Mouse (Mus musculus) heart, postnatal 0 days (tissue): ENCODE measurements at regions not wholly inside any gene's neighbourhood (a gene's known extent, or its start where the extent isn't known, plus 50 kb on each side); places are given as distances from the start of the nearest gene placed in this dataset.

Source experiments
- CTCF ChIP-seq: IDR thresholded peaks from 2 replicates; pipeline ENCODE4 v1.5.1; 2016; ENCODE audit warnings: antibody characterized with exemption, control low read depth, low read depth
- EP300 ChIP-seq: IDR thresholded peaks from 2 replicates; pipeline ENCODE4 v1.6.1; 2016; ENCODE audit warnings: antibody characterized with exemption, low read depth

DNA sequence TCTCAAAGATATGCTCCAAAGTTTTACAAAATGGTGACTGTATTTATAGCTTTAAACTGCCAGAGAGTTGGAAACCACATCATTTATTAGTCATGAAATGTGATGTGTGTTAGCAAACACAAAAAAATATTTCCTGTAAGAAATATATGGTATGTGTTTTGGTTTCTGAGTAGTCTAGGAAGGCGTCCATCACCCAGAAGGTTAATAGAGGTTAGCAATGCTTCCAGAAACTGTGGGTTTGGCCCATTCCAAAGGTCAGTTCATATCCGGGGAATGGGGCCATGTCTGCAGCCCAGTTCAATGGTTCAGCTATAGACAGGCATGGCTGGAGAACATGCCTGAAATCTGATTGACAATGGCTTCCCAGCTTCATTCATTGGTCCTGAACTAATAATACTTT is 235.1 kb downstream of the Nfkbiz start:
- TF ChIP-seq CTCF (no peak), EP300 (no peak)
